Mouse (Mus musculus): Measurements from ENCODE around the gene Mef2d. TPM values are rescaled to one million over a fixed set of nuclear protein-coding genes. Genes with fewer than 3 reads are reported as not detected.

Mef2d gene
- polyA plus RNA-seq, 1 experiment: 121 TPM

DNA sequence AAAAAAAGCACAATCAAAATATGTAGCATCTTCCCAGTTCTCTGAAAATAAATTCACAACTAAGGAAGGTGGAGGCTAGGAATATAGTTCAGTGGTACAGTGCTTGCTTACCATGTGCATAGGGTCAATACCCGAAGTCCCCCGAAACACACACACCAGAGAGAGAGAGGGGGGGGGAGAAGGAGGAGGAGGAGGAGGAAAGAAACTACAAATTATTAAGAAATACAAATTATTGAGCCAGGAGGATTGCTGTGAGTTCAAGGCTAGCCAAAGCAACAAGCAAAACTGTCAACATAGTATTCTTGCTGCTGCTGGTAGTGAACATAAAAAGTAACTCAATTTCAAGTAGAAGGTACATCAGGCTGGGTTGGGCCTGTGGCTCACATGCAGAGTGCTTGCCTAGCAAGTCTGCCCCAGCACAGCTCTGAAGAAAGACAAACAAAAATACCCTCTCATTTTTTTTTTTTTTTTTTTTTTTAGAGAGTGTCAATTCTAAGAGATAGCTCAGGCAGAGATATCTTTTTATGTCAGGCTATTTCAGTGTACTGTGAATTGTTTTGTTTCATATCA is 57.5 kb downstream of the Mef2d start:
- Histone ChIP-seq H3K36me3 (ENCODE audit: control insufficient read depth, insufficient read depth) (no peaks in the 10 kb centered on the region), H3K27me3 (ENCODE audit: control insufficient read depth, insufficient read depth, insufficient read length) (peaks cover 82% of the 10 kb centered on the region), H3K4me2 (ENCODE audit: low read depth) (no peak overlapping the region), H3K4me3 (no peak overlapping the region), H3ac (ENCODE audit: control insufficient read depth, insufficient read length) (no peak overlapping the region), H3K79me2 (ENCODE audit: control insufficient read depth, insufficient read depth) (no peaks in the 10 kb centered on the region)
- TF ChIP-seq TCF3 (IDR thresholded peaks at IDR 0.05; ENCODE audit: insufficient read length, low read depth) (no peak), MYOD1 (IDR thresholded peaks at IDR 0.05; ENCODE audit: control insufficient read depth in 1 of 3, insufficient read length in 2 of 3, low read depth in 2 of 3) (no peak), USF1 (IDR thresholded peaks at IDR 0.05; ENCODE audit: low read depth) (no peak), POLR2A (IDR thresholded peaks at IDR 0.05; ENCODE audit: insufficient read length, low read depth) (no peak), MAX (IDR thresholded peaks at IDR 0.05; ENCODE audit: low read depth) (no peak), CEBPB (IDR thresholded peaks at IDR 0.05; ENCODE audit: insufficient read depth, poor library complexity, severe bottlenecking) (no peak)

DNA sequence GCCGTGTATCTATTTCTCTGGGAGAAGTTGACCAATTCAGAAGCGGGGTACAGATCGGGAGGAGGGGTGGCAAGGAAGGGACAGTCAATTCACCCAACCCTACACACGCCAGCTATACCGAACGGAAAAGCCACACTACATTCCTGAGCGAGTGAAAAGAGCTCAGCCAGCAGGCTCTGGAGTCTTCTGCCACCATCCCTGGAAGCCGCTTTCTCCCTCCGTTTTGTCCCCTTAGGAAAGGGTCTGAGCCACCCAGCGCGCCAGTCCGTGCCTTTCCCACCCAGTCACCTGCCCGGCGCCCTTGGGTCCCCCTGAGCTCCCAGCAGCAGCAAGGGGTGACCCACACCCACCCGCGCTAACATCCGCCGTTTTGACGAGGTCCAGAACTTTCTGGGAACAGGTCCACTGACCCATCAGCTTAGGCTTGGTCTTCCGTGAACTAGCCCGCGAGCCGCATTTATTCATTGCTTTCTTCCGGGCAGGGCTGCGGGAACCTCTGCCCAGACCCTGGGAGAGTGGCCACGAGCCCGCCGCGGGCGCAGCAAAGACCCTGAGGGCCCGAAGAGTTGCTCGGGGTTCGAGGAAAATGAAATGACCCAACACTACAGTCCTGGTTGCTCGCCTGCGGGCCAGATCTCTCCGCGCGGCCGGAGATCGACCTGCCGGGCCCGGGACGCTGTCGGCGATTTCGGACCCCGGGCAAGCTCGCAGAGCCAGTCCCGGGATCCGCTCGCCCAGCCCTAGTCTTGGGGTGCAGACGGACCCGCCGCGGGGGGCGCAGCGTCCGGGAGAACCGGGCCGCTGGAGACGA is 58.2 kb downstream of the Mef2d start:
- TF ChIP-seq REST (IDR thresholded peaks at IDR 0.05; ENCODE audit: insufficient read depth, insufficient read length): no peak
- no peak for TF ChIP-seq POLR2AphosphoS2 (IDR thresholded peaks at IDR 0.05; ENCODE audit: insufficient read length, low read depth)
- no peak for TF ChIP-seq TCF12 (IDR thresholded peaks at IDR 0.05; ENCODE audit: insufficient read depth, poor library complexity, severe bottlenecking)
- TF ChIP-seq SRF (IDR thresholded peaks at IDR 0.05; ENCODE audit: control insufficient read depth, insufficient read length, low read depth): no peak
- no peak for TF ChIP-seq USF1 (IDR thresholded peaks at IDR 0.05; ENCODE audit: low read depth)
- TF ChIP-seq MYOD1 (IDR thresholded peaks at IDR 0.05; ENCODE audit: control insufficient read depth in 1 of 3, insufficient read length in 2 of 3, low read depth in 2 of 3): no peak
- TF ChIP-seq MYOG (IDR thresholded peaks at IDR 0.05; ENCODE audit: control insufficient read depth in 1 of 3, insufficient read depth in 1 of 3, insufficient read length in 2 of 3, low read depth in 2 of 3): no peak
- no peak for TF ChIP-seq CEBPB (IDR thresholded peaks at IDR 0.05; ENCODE audit: insufficient read depth, poor library complexity, severe bottlenecking)
- no peak for TF ChIP-seq MAX (IDR thresholded peaks at IDR 0.05; ENCODE audit: low read depth)
- no peak for TF ChIP-seq POLR2A (IDR thresholded peaks at IDR 0.05; ENCODE audit: insufficient read length, low read depth)
- no peak for TF ChIP-seq E2F4 (IDR thresholded peaks at IDR 0.05; ENCODE audit: insufficient read depth)
- TF ChIP-seq TCF3 (IDR thresholded peaks at IDR 0.05; ENCODE audit: insufficient read length, low read depth): no peak
- H3K79me2 ChIP-seq (ENCODE audit: control insufficient read depth, insufficient read depth): no peaks in the 10 kb centered on the region
- H3K36me3 ChIP-seq (ENCODE audit: control insufficient read depth, insufficient read depth): no peaks in the 10 kb centered on the region
- no peak overlapping the region for H3K4me3 ChIP-seq
- H3K27me3 ChIP-seq (ENCODE audit: control insufficient read depth, insufficient read depth, insufficient read length): peaks cover 86% of the 10 kb centered on the region
- H3K4me2 ChIP-seq (ENCODE audit: low read depth): no peak overlapping the region
- no peak overlapping the region for H3ac ChIP-seq (ENCODE audit: control insufficient read depth, insufficient read length)

GRCm38 (mm10) chr3:88200972-88201330 is 58.8 kb downstream of the Mef2d start:
- TF ChIP-seq REST (IDR thresholded peaks at IDR 0.05; ENCODE audit: insufficient read depth, insufficient read length): no peak
- TF ChIP-seq MYOD1 (IDR thresholded peaks at IDR 0.05; ENCODE audit: control insufficient read depth in 1 of 3, insufficient read length in 2 of 3, low read depth in 2 of 3): no peak
- TF ChIP-seq TCF12 (IDR thresholded peaks at IDR 0.05; ENCODE audit: insufficient read depth, poor library complexity, severe bottlenecking): no peak
- Histone ChIP-seq H3K79me2 (ENCODE audit: control insufficient read depth, insufficient read depth) (no peaks in the 10 kb centered on the region), H3K36me3 (ENCODE audit: control insufficient read depth, insufficient read depth) (no peaks in the 10 kb centered on the region), H3K4me2 (ENCODE audit: low read depth) (no peak overlapping the region), H3K4me3 (no peak overlapping the region), H3ac (ENCODE audit: control insufficient read depth, insufficient read length) (no peak overlapping the region), H3K27me3 (ENCODE audit: control insufficient read depth, insufficient read depth, insufficient read length) (peaks cover 84% of the 10 kb centered on the region)

- H3K27me3 ChIP-seq (ENCODE audit: control insufficient read depth, insufficient read depth, insufficient read length): peaks cover 88% of the 10 kb centered on the region
- H3K4me2 ChIP-seq (ENCODE audit: low read depth): no peak overlapping the region
- H3ac ChIP-seq (ENCODE audit: control insufficient read depth, insufficient read length): no peak overlapping the region
- H3K79me2 ChIP-seq (ENCODE audit: control insufficient read depth, insufficient read depth): no peaks in the 10 kb centered on the region
- no peak overlapping the region for H3K4me3 ChIP-seq
- H3K36me3 ChIP-seq (ENCODE audit: control insufficient read depth, insufficient read depth): no peaks in the 10 kb centered on the region
- TF ChIP-seq REST (IDR thresholded peaks at IDR 0.05; ENCODE audit: insufficient read depth, insufficient read length): no peak
- no peak for TF ChIP-seq TCF12 (IDR thresholded peaks at IDR 0.05; ENCODE audit: insufficient read depth, poor library complexity, severe bottlenecking)
- no peak for TF ChIP-seq MYOD1 (IDR thresholded peaks at IDR 0.05; ENCODE audit: control insufficient read depth in 1 of 3, insufficient read length in 2 of 3, low read depth in 2 of 3)
- TF ChIP-seq POLR2A (IDR thresholded peaks at IDR 0.05; ENCODE audit: insufficient read length, low read depth): no peak
- no peak for TF ChIP-seq TCF3 (IDR thresholded peaks at IDR 0.05; ENCODE audit: insufficient read length, low read depth)
- TF ChIP-seq USF1 (IDR thresholded peaks at IDR 0.05; ENCODE audit: low read depth): no peak
- no peak for TF ChIP-seq SRF (IDR thresholded peaks at IDR 0.05; ENCODE audit: control insufficient read depth, insufficient read length, low read depth)
- no peak for TF ChIP-seq MAX (IDR thresholded peaks at IDR 0.05; ENCODE audit: low read depth)
- TF ChIP-seq E2F4 (IDR thresholded peaks at IDR 0.05; ENCODE audit: insufficient read depth): no peak
- TF ChIP-seq POLR2AphosphoS2 (IDR thresholded peaks at IDR 0.05; ENCODE audit: insufficient read length, low read depth): no peak
- no peak for TF ChIP-seq MYOG (IDR thresholded peaks at IDR 0.05; ENCODE audit: control insufficient read depth in 1 of 3, insufficient read depth in 1 of 3, insufficient read length in 2 of 3, low read depth in 2 of 3)
- no peak for TF ChIP-seq CEBPB (IDR thresholded peaks at IDR 0.05; ENCODE audit: insufficient read depth, poor library complexity, severe bottlenecking)
Observed at GRCm38 (mm10) chr3:88201640-88202039, 59.5 kb downstream of the Mef2d start.

DNA sequence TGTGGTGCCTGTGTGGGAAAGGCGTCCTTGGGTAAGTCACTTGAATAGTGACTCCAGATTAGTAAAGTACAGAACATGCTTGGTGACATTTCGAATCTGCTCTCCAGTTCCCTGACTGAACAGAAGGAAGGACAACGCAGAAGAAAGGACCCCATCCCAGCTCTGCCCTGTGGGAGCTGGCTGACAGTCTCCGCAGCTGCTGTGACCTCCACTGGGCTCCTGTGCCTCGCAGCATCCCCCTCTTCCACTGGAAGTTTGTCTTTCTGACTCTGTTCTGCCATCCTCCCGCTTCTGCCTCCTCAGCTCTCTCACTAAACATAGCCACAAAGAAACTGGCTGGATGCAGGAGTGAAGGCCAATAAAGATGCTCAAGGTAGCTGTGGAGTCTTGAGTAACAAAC is 60.8 kb downstream of the Mef2d start:
- TF ChIP-seq REST (IDR thresholded peaks at IDR 0.05; ENCODE audit: insufficient read depth, insufficient read length) (no peak), MYOD1 (IDR thresholded peaks at IDR 0.05; ENCODE audit: control insufficient read depth in 1 of 3, insufficient read length in 2 of 3, low read depth in 2 of 3) (no peak)
- H3K27me3 ChIP-seq (ENCODE audit: control insufficient read depth, insufficient read depth, insufficient read length): peaks cover 83% of the 10 kb centered on the region

More for the DNA sequence above, 60.8 kb downstream of the Mef2d start:
- no peak overlapping the region for H3K4me3 ChIP-seq
- H3K36me3 ChIP-seq (ENCODE audit: control insufficient read depth, insufficient read depth): no peaks in the 10 kb centered on the region
- no peak overlapping the region for H3ac ChIP-seq (ENCODE audit: control insufficient read depth, insufficient read length)
- H3K79me2 ChIP-seq (ENCODE audit: control insufficient read depth, insufficient read depth): no peaks in the 10 kb centered on the region
- no peak overlapping the region for H3K4me2 ChIP-seq (ENCODE audit: low read depth)

Data from myocyte (in vitro differentiated cells).